ENCODE assay signal across 14 mouse cellular contexts in the genomic region with DNA sequence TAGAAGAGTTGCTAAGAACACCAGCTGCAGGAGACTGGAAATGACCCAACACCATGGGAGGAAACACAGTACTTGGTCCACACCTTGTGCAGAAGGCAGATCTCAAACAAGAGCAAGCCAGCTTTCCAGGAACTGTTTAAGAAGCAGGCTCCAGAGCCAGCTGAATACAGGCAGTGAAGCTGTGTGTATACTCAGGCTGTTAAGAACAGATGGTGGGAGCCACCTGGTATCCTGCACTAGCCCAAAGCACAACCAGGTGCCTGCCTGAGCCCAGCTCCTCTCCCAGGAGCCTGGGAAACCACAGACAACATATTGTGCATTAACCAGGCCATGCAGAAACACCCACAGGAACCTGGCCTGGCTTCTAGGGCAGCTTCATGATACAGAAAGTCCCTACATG. TPM values are rescaled to one million over a fixed set of nuclear protein-coding genes. Genes with fewer than 3 reads are reported as not detected.
A peak's percentile ranks its signal among the peaks of the same experiment; 100 is the strongest.
DNase-seq lines count a peak whose midpoint lies in the region; ATAC-seq lines count a peak whose summit lies in the region.
"Had no signal": no experiment of that assay in that cellular context is flagged by ENCODE, and none has a peak within 500 bp of the region (broad histone marks: within the 10 kb centered on the region; RNA-seq: fewer than 3 reads in every experiment).

No protein-coding gene starts in this region.

- H3K9ac ChIP-seq in forebrain, embryonic 13.5 days = 0 out of 2 replicates have a peak overlapping the region, but pooled peaks have one; percentile 26
- no peak overlapping the region for H3K9ac ChIP-seq in forebrain, embryonic 11.5 days (ENCODE audit: low read length)
- no peak overlapping the region for H3K9ac ChIP-seq in kidney, embryonic 15.5 days
- H3K9ac ChIP-seq: lung, embryonic 14.5 days; stomach, embryonic 15.5 days had no signal

- no peak overlapping the region for H3K4me2 ChIP-seq in forebrain, embryonic 13.5 days
- no peak overlapping the region for H3K4me2 ChIP-seq in forebrain, embryonic 11.5 days (ENCODE audit: low read depth, low read length, severe bottlenecking)
- H3K4me2 ChIP-seq in kidney, embryonic 15.5 days = no peak overlapping the region
- H3K4me2 ChIP-seq: heart, embryonic 15.5 days; lung, embryonic 14.5 days; stomach, embryonic 15.5 days had no signal

- H3K36me3 ChIP-seq in forebrain, embryonic 13.5 days (ENCODE audit: poor library complexity, severe bottlenecking) = peaks cover 6% of the 10 kb centered on the region
- H3K36me3 ChIP-seq in forebrain, embryonic 11.5 days (ENCODE audit: control insufficient read depth, insufficient read depth, low read length) = no peaks in the 10 kb centered on the region
- peaks cover 6% of the 10 kb centered on the region for H3K36me3 ChIP-seq in kidney, embryonic 15.5 days
- H3K36me3 ChIP-seq: heart, embryonic 15.5 days; stomach, embryonic 15.5 days had no signal

- H3K9me3 ChIP-seq in forebrain, embryonic 13.5 days (replicated peaks) = no peaks in the 10 kb centered on the region
- H3K9me3 ChIP-seq in forebrain, embryonic 11.5 days (ENCODE audit: control insufficient read depth, low read length) = no peaks in the 10 kb centered on the region
- no peaks in the 10 kb centered on the region for H3K9me3 ChIP-seq in kidney, embryonic 15.5 days (replicated peaks)
- H3K9me3 ChIP-seq: heart, embryonic 15.5 days; midbrain, embryonic 10.5 days; stomach, embryonic 15.5 days had no signal

- no peaks in the 10 kb centered on the region for H3K27me3 ChIP-seq in forebrain, embryonic 13.5 days
- H3K27me3 ChIP-seq in forebrain, embryonic 11.5 days (ENCODE audit: control insufficient read depth, insufficient read depth, low read length) = no peaks in the 10 kb centered on the region
- no peaks in the 10 kb centered on the region for H3K27me3 ChIP-seq in kidney, embryonic 15.5 days
- H3K27me3 ChIP-seq: heart, embryonic 15.5 days; stomach, embryonic 15.5 days had no signal

- H3K4me1 ChIP-seq in forebrain, embryonic 13.5 days = peaks cover 26% of the 10 kb centered on the region
- no peaks in the 10 kb centered on the region for H3K4me1 ChIP-seq in forebrain, embryonic 11.5 days (replicated peaks; ENCODE audit: control insufficient read depth, insufficient read depth, low read length)
- H3K4me1 ChIP-seq in kidney, embryonic 15.5 days = no peaks in the 10 kb centered on the region
- H3K4me1 ChIP-seq: midbrain, embryonic 10.5 days had no signal

- DNase-seq in forebrain, embryonic 11.5 days (ENCODE audit: low spot score) = no peak
- peak; percentile 74 for DNase-seq in layer of hippocampus, adult 9-11 months
- no peak for DNase-seq in layer of hippocampus, adult 9-10 months (ENCODE audit: low spot score)
- peak; percentile 97 for DNase-seq in brain, adult 2 months (ENCODE audit: low read depth, low spot score)
- DNase-seq in cerebellum, postnatal 36 days = peak; percentile 83
- DNase-seq in kidney, adult 9 months = no peak
- DNase-seq: lung, embryonic 14.5 days; retina, postnatal 1 day had no signal

- no peak overlapping the region; the same call in 1 of the 2 replicates for H3K27ac ChIP-seq in forebrain, embryonic 13.5 days
- no peak overlapping the region for H3K27ac ChIP-seq in forebrain, embryonic 11.5 days (ENCODE audit: low read depth, low read length)
- no peak overlapping the region for H3K27ac ChIP-seq in kidney, embryonic 15.5 days
- H3K27ac ChIP-seq: heart, embryonic 15.5 days; midbrain, embryonic 10.5 days; stomach, embryonic 15.5 days had no signal

- H3K4me3 ChIP-seq in forebrain, embryonic 13.5 days = no peak overlapping the region
- H3K4me3 ChIP-seq in forebrain, embryonic 11.5 days (ENCODE audit: low read depth, low read length) = no peak overlapping the region
- no peak overlapping the region for H3K4me3 ChIP-seq in kidney, embryonic 15.5 days (replicated peaks)
- H3K4me3 ChIP-seq: heart, embryonic 15.5 days; midbrain, embryonic 10.5 days; stomach, embryonic 15.5 days had no signal

- ATAC-seq in forebrain, embryonic 13.5 days = peak; percentile 77
- no peak for ATAC-seq in forebrain, embryonic 11.5 days (replicated peaks; ENCODE audit: low FRiP score)
- ATAC-seq in kidney, embryonic 15.5 days (replicated peaks; ENCODE audit: low FRiP score) = no peak
- ATAC-seq: intestine, postnatal 0 days had no signal

RNA-seq across cellular contexts. Expression of a gene that starts 11.7 kb away (rescaled TPM):
- polyA plus RNA-seq in forebrain, embryonic 13.5 days (2015; fragmentation: Nextera tagmentation; extraction: Ambion mirVana) = 6.4 and 8.8 TPM in 2 replicates
- polyA plus RNA-seq in forebrain, embryonic 11.5 days (2014; fragmentation: Nextera tagmentation; extraction: Ambion mirVana) = 20.9 and 21.1 TPM in 2 replicates
- polyA plus RNA-seq in kidney, embryonic 15.5 days (2015; fragmentation: Nextera tagmentation; extraction: Ambion mirVana) = 18.9 and 21.5 TPM in 2 replicates

RNA-seq across cellular contexts. Expression of a gene that starts 29.1 kb away (rescaled TPM):
- 48.4 and 55.7 TPM in 2 replicates for polyA plus RNA-seq in forebrain, embryonic 13.5 days (2015; fragmentation: Nextera tagmentation; extraction: Ambion mirVana)
- polyA plus RNA-seq in forebrain, embryonic 11.5 days (2014; fragmentation: Nextera tagmentation; extraction: Ambion mirVana) = 101 and 107 TPM in 2 replicates
- 71.5 and 77.2 TPM in 2 replicates for polyA plus RNA-seq in kidney, embryonic 15.5 days (2015; fragmentation: Nextera tagmentation; extraction: Ambion mirVana)

RNA-seq across cellular contexts. Expression of a gene that starts 43.9 kb away (rescaled TPM):
- 15.5 and 19.4 TPM in 2 replicates for polyA plus RNA-seq in forebrain, embryonic 13.5 days (2015; fragmentation: Nextera tagmentation; extraction: Ambion mirVana)
- polyA plus RNA-seq in forebrain, embryonic 11.5 days (2014; fragmentation: Nextera tagmentation; extraction: Ambion mirVana) = 18.1 and 19.2 TPM in 2 replicates
- polyA plus RNA-seq in kidney, embryonic 15.5 days (2015; fragmentation: Nextera tagmentation; extraction: Ambion mirVana) = 16.2 and 18.4 TPM in 2 replicates

Comparison
In these comparisons a context has a peak if more than half of its experiments do, and no peak if none do; other contexts are left out.
1. DNase-seq: peak in layer of hippocampus, adult 9-11 months (single experiment), brain, adult 2 months (single experiment) and cerebellum, postnatal 36 days (2 of 2); none in forebrain, embryonic 11.5 days (single experiment), layer of hippocampus, adult 9-10 months (single experiment) and kidney, adult 9 months (single experiment).